Mouse (Mus musculus) kidney, postnatal 36 days (tissue): ENCODE measurements at regions not wholly inside any gene's neighbourhood (a gene's known extent, or its start where the extent isn't known, plus 50 kb on each side); places are given as distances from the start of the nearest gene placed in this dataset.

ENCODE experiments used
- DNase-seq, 2 experiments: peaks; one replicate each; pipeline ENCODE4 v3.0.0; 2021 to 2022; ENCODE audit warnings: mixed read lengths in 2 of 2

DNA sequence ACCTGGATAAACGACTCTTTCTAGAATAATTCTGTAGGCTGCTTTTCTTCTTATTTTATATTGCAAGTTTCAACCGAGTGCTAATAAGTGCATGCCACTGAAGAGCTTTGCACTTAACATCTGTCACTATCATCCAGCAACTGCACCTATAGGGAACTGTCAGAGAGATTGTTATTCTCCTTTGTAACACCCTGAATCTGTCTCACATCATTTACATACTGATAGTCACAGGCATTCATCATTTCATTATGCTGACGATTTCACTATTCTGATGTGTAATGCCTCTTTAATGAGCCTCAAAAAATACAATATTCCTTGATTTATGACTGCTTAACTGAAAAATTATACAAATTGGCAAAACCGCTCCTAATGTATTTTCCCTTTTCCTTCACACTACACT lies 1959.2 kb upstream of the Tenm3 start:
- no peak for DNase-seq

- peak in 1 of 2 experiments; percentile 1 for DNase-seq
These were observed 1943.7 kb upstream of the Tenm3 start for GRCm38 (mm10) chr8:50787441-50787840.

DNA sequence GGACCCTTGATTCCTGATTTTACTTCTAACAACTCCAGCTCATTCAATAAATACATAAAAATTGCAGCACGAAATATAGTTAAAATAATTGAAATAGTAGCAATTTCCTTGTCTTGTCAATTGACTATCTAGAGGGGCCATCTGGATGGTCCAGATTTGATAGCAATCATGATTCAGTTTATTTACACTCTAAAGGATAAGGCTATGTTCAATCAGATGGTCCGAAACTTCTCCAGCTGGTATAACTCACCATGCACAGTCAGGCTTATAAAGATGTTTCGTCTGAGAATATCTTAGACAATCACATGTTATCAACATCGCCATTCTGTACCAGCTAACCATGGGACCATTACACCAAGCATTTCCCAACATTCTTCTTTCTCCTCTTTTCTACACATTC lies 1926.9 kb upstream of the Tenm3 start:
- DNase-seq = no peak
